Mouse (Mus musculus): ENCODE results near the gene Olfr601.
"Not testable (repeated sequence)": the region's sequence is repeated elsewhere in the genome, so short reads cannot be mapped to it uniquely, and the experiment has no call there.

Gene Olfr601

GRCm38 (mm10) chr7:103362555-103362954 is at the start of gene Olfr601:
TSS of gene Olfr601 (minus strand) at chr7:103362655.
- DNase-seq, result no peak

- not testable (repeated sequence) for DNase-seq
Observed at GRCm38 (mm10) chr7:103406521-103407055, 44.1 kb upstream of the Olfr601 start.

- DNase-seq, result no peak
Observed at GRCm38 (mm10) chr7:103398981-103399380, 36.5 kb upstream of the Olfr601 start.

DNA sequence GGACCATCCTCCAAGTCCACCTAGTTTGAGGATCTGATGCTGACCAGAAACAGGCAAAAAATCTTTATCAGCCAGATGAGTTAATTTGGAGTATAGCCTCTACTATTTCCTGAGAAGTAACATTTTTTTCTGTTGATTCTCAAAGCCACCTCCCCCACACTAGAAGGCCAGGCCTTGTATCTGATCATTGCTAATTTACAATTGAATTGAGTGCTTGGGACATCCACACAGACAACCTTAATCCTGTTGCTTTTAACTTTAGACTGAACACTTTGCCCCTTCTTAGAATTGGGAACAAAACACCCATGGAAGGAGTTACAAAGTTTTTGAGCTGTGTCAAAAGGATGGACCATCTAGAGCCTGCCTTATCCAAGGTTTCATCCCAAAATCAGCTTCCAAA is 35.3 kb upstream of the Olfr601 start:
- no peak for DNase-seq

GRCm38 (mm10) chr7:103386077-103386476 is 23.6 kb upstream of the Olfr601 start, which contains the start of gene Olfr603:
TSS of gene Olfr603 (minus strand) at chr7:103386177.
- DNase-seq, result no peak

- no peak for DNase-seq
Observed at GRCm38 (mm10) chr7:103349569-103349968, 12.9 kb downstream of the Olfr601 start, which contains the start of gene Olfr600. TSS of gene Olfr600 (minus strand) at chr7:103349669.

GRCm38 (mm10) chr7:103335617-103336016 is 26.8 kb downstream of the Olfr601 start, which contains the start of gene Olfr599:
TSS of gene Olfr599 (plus strand) at chr7:103335917.
- DNase-seq, result no peak

DNA sequence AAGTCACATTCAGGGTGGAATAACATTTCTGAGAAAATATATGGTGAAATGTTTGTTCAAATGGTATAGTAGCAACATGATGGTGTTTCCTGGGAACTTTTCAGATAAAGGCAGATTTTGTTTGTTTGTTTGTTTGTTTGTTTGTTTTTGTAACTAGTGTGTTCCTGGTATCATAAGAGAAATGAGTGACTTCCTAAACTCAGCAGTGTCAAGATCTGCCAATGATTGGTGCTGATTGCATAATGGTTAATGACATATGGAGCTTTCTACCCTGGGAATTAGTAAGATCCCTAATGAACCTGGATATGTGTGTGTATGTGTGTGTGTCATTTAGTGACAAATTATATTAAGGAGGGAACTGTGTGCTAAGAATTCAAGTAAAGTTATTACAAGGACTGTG is 39.2 kb downstream of the Olfr601 start, which contains the start of gene Olfr598:
TSS of gene Olfr598 (plus strand) at position 301 of the 400 bp plus-strand sequence.
- no peak for DNase-seq

DNA sequence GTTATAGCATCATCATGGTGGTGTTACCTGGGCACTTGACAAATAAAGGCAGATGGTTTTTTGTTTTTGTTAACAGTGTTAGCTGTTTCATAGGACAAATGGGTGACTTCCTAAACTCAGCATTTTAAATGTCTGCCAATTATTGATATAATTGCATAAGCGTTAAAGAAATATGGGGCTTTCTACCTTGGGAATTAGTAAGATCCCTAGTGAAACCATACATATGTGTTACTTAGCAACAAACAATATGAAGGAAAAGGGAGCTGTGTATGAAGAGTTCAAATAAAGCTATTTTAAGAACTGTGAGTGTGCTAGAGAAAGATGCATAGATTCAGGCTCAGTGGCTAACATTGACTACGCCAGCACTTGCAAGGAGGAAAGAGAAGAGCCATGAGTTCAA is 46.4 kb downstream of the Olfr601 start, which contains the start of gene Olfr597:
TSS of gene Olfr597 (plus strand) at position 301 of the 400 bp plus-strand sequence.
- DNase-seq, result not testable (repeated sequence)
